Mouse (Mus musculus): ENCODE measurements around the gene Taf1c. TPM values are rescaled to one million over a fixed set of nuclear protein-coding genes. Genes with fewer than 3 reads are reported as not detected.

Taf1c gene
- total RNA-seq, 2 experiments from 2014 or later: 11.4 to 12.5 TPM

- no peak for DNase-seq
These were observed 32.6 kb downstream of the Taf1c start for GRCm38 (mm10) chr8:119572411-119572810.

- DNase-seq: no peak
These were observed 33.9 kb downstream of the Taf1c start for GRCm38 (mm10) chr8:119571135-119571534.

- no peak for DNase-seq
These were observed 35.1 kb downstream of the Taf1c start for GRCm38 (mm10) chr8:119569881-119570280.

GRCm38 (mm10) chr8:119568951-119569350 lies 36.1 kb downstream of the Taf1c start:
- DNase-seq: no peak

- DNase-seq: no peak
These were observed 36.8 kb downstream of the Taf1c start for GRCm38 (mm10) chr8:119568251-119568650.

GRCm38 (mm10) chr8:119566367-119566766 lies 38.7 kb downstream of the Taf1c start:
- no peak for DNase-seq

- DNase-seq: no peak
These were observed 41.2 kb downstream of the Taf1c start for GRCm38 (mm10) chr8:119563849-119564251.

GRCm38 (mm10) chr8:119559402-119559720 lies 45.7 kb downstream of the Taf1c start:
- no peak for DNase-seq

- DNase-seq: peak; percentile 98
These were observed 46.2 kb downstream of the Taf1c start, which contains the start of gene Mbtps1 for GRCm38 (mm10) chr8:119558603-119559401. Mbtps1 (minus strand) TSS chr8:119558735.

- peak; percentile 85 to 87 for DNase-seq
These were observed 47.0 kb downstream of the Taf1c start for GRCm38 (mm10) chr8:119557821-119558602.

- DNase-seq: no peak
These were observed 47.9 kb downstream of the Taf1c start for GRCm38 (mm10) chr8:119557132-119557531.

- DNase-seq: no peak
These were observed 49.2 kb downstream of the Taf1c start for GRCm38 (mm10) chr8:119555861-119556260.

- no peak for DNase-seq
These were observed 52.1 kb downstream of the Taf1c start for GRCm38 (mm10) chr8:119552967-119553366.

- no peak for DNase-seq
These were observed 56.4 kb downstream of the Taf1c start for GRCm38 (mm10) chr8:119548560-119549113.

Other genes starting within 250 kb of the Taf1c start
- 10 to 100 TPM; 42.2 to 57.9 TPM for gene Mlycd, start 210.3 kb downstream of the Taf1c start, total RNA-seq (2021)
- gene Osgin1, start 171.1 kb downstream of the Taf1c start, total RNA-seq (2021): 100 to 1,000 TPM in 1 of 2 experiments, 10 to 100 TPM in 1; 60.9 to 140 TPM
- 1 to 10 TPM; 5.4 to 7.3 TPM for gene Necab2, start 158.5 kb downstream of the Taf1c start, total RNA-seq (2021)
- gene Slc38a8, start 103.5 kb downstream of the Taf1c start, total RNA-seq (2021): under 1 TPM in 1 of 2 experiments, not detected in 1; 0.40 TPM
- gene Mbtps1, start 46.5 kb downstream of the Taf1c start, total RNA-seq (2021): 100 to 1,000 TPM in 1 of 2 experiments, 10 to 100 TPM in 1; 89.2 to 106 TPM
- 10 to 100 TPM; 22.7 to 52.4 TPM for gene Hsdl1, start 30.0 kb downstream of the Taf1c start, total RNA-seq (2021)
- gene Dnaaf1, start 30.0 kb downstream of the Taf1c start, total RNA-seq (2021): under 1 TPM in 1 of 2 experiments, not detected in 1; 0.10 TPM
- not detected for gene Adad2, start 7.5 kb upstream of the Taf1c start, total RNA-seq (2021)
- under 1 TPM; 0.30 to 0.33 TPM for gene Kcng4, start 30.5 kb upstream of the Taf1c start, total RNA-seq (2021)
- 10 to 100 TPM in 1 of 2 experiments, 1 to 10 TPM in 1; 9.7 to 15.6 TPM for gene Wfdc1, start 61.1 kb upstream of the Taf1c start, total RNA-seq (2021)
- under 1 TPM; 0.17 to 0.46 TPM for gene Atp2c2, start 94.8 kb upstream of the Taf1c start, total RNA-seq (2021)
- 10 to 100 TPM; 11.0 to 17.4 TPM for gene Tldc1, start 173.2 kb upstream of the Taf1c start, total RNA-seq (2021)
- gene Cotl1, start 235.3 kb upstream of the Taf1c start, total RNA-seq (2021): 10 to 100 TPM; 44.4 to 51.3 TPM